Mouse (Mus musculus) embryonic facial prominence, embryonic 12.5 days (tissue): ENCODE measurements around the gene Sh3d21. TPM values are rescaled to one million over a fixed set of nuclear protein-coding genes. Genes with fewer than 3 reads are reported as not detected.
"Not testable (repeated sequence)": the region's sequence is repeated elsewhere in the genome, so short reads cannot be mapped to it uniquely, and the experiment has no call there.

ENCODE experiments used
- ATAC-seq: fragments of 200-750 bp; cut with Nextera tagmentation; 2 replicates; pipeline ENCODE4 v1.8.0; 2017; ENCODE audit not compliant: insufficient number of reproducible peaks, insufficient read depth, low FRiP score, low TSS enrichment
- H3K27ac ChIP-seq: fragments of 300-500 bp; sonication (generic); 2 replicates; pipeline ENCODE4 v1.5.1; 2016; ENCODE audit warnings: mild to moderate bottlenecking
- H3K27me3 ChIP-seq: fragments of 300-500 bp; sonication (generic); 2 replicates; pipeline ENCODE4 v1.6.1; 2016; ENCODE audit warnings: mild to moderate bottlenecking, moderate library complexity
- H3K36me3 ChIP-seq: fragments of 300-500 bp; sonication (generic); 2 replicates; pipeline ENCODE4 v1.6.1; 2016; ENCODE audit warnings: mild to moderate bottlenecking
- H3K4me1 ChIP-seq: fragments of 300-500 bp; sonication (generic); 2 replicates; pipeline ENCODE4 v1.6.1; 2016
- H3K4me2 ChIP-seq: fragments of 300-500 bp; sonication (generic); replicated peaks from 2 replicates; pipeline ENCODE4 v1.6.1; 2016; ENCODE audit warnings: mild to moderate bottlenecking, moderate library complexity
- H3K4me3 ChIP-seq: fragments of 300-500 bp; sonication (generic); 2 replicates; pipeline ENCODE4 v1.5.1; 2016; ENCODE audit warnings: mild to moderate bottlenecking
- H3K9ac ChIP-seq: fragments of 300-500 bp; sonication (generic); 2 replicates; pipeline ENCODE4 v1.6.1; 2016; ENCODE audit warnings: mild to moderate bottlenecking, moderate library complexity
- H3K9me3 ChIP-seq: fragments of 300-500 bp; sonication (generic); 2 replicates; pipeline ENCODE4 v1.6.1; 2016; ENCODE audit warnings: mild to moderate bottlenecking, moderate library complexity
- WGBS: fragments of 180-500 bp; shearing (Covaris S2); methylation state at CpG from one replicate; pipeline ENCODE4 v1.1.7; 2016; 5-methylcytosine and 5-hydroxymethylcytosine counted together
- polyA plus RNA-seq: library from polyadenylated mRNA; unstranded; fragments of >200 nt; fragmentation: Nextera tagmentation; extraction: Ambion mirVana; gene quantifications from 2 replicates; pipeline ENCODE4 v1.2.1, GENCODE M21; 2016

The Sh3d21 gene
- polyA plus RNA-seq, 1 experiment from 2014 or later = 8.4 TPM

DNA sequence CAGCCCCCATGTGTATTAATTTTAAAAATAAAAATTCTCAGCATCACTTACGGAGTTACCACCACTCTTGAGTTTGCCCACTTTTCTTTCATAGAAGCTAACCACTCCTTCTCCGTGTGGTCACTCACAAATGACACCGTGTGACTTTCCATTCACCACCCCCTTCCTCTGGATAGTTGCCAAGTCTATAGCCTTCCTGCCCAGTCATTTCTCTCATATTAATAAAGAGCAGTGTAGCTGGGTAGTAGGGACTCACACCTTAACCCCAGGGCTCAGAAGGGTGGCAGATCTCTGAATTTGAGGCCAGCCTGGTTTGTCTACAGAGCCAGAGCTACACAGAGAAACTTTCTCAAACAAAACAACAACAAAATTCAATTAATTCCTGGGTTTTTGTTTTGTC is 34.2 kb upstream of the Sh3d21 start:
- no peak overlapping the region for H3K9ac ChIP-seq
- WGBS = 89% methylated on average over 3 of the region's 3 CpGs
- H3K4me3 ChIP-seq = no peak overlapping the region
- peaks cover 12% of the 10 kb centered on the region for H3K36me3 ChIP-seq
- ATAC-seq = no peak
- no peak overlapping the region for H3K27ac ChIP-seq
- H3K27me3 ChIP-seq = no peaks in the 10 kb centered on the region
- no peaks in the 10 kb centered on the region for H3K9me3 ChIP-seq
- H3K4me1 ChIP-seq = peaks cover 22% of the 10 kb centered on the region
- no peak overlapping the region for H3K4me2 ChIP-seq

GRCm38 (mm10) chr4:126194916-126195315 is 31.6 kb upstream of the Sh3d21 start:
- WGBS = 96% methylated on average over 4 of the region's 4 CpGs
- Histone ChIP-seq H3K4me1 (peaks cover 9% of the 10 kb centered on the region), H3K4me3 (no peak overlapping the region), H3K27ac (no peak overlapping the region), H3K9me3 (no peaks in the 10 kb centered on the region), H3K9ac (no peak overlapping the region), H3K27me3 (no peaks in the 10 kb centered on the region), H3K4me2 (no peak overlapping the region), H3K36me3 (peaks cover 28% of the 10 kb centered on the region)
- ATAC-seq = no peak

DNA sequence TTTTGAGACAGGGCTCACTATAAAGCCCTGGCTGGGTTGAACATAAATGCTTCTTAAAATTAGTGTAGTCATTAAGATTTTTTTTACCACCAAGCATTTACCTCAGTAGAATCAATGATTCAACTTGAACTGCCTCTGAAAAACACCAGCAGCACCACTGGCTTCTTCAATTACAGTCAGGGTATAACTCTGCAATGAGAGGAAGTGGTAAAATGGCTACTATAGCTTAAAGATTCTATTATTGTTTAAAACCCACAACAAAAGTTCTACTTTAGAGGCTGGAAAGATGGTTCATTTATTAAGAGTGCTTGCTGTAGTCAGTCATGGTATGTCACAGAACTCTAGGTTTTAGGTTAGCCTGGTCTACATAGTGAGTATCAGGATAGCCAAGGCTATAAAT is 30.9 kb upstream of the Sh3d21 start:
- H3K9me3 ChIP-seq = no peaks in the 10 kb centered on the region
- H3K9ac ChIP-seq = no peak overlapping the region
- H3K4me1 ChIP-seq = 0 out of 2 replicates have a peak, but pooled peaks cover 3% of the 10 kb centered on the region
- peaks cover 31% of the 10 kb centered on the region for H3K36me3 ChIP-seq
- no peaks in the 10 kb centered on the region for H3K27me3 ChIP-seq
- no peak overlapping the region for H3K4me3 ChIP-seq
- no peak for ATAC-seq
- no peak overlapping the region for H3K27ac ChIP-seq
- H3K4me2 ChIP-seq = no peak overlapping the region

DNA sequence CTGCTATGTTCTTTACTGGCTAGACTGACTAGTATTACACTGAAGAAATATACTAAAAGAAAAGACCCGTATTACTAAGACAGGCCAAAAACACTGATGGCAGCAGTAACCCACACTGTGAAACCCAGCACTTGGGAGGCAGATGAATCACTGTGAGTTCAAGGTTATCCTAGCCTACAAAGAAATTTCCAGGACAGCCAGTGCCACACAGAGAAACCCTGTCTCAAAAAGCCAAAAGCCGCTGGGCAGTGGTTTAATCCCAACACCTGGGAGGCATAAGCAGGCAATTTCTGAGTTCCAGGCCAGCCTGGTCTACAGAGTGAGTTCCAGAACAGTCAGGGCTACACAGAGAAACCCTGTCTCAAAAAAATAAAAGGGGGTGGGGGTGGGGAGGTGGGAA is 27.3 kb upstream of the Sh3d21 start:
- WGBS = 89% methylated on average over 2 of the region's 2 CpGs
- no peaks in the 10 kb centered on the region for H3K27me3 ChIP-seq

DNA sequence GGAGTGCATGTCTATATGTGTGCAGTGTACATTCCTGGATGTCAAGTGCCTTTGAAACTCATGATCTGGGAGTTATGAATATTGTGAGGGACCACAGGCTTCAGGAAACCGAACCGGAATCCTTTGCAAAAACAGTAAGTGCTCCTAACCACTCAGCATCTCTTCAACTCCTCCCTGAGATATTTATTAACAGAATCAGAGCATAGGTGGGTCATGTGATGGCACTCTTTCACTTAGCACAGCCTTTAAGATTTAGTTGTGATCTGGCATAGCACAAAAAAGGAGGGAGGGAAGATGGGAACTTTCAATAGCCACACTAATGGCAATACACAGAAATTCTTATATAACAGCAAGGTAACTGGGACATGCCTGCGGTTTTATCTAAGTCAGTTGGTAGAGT is 23.8 kb upstream of the Sh3d21 start:
- no peak overlapping the region for H3K4me2 ChIP-seq
- H3K27me3 ChIP-seq = no peaks in the 10 kb centered on the region
- no peaks in the 10 kb centered on the region for H3K4me1 ChIP-seq
- H3K4me3 ChIP-seq = no peak overlapping the region
- peaks cover 37% of the 10 kb centered on the region for H3K36me3 ChIP-seq
- ATAC-seq = no peak
- H3K27ac ChIP-seq = no peak overlapping the region
- no peak overlapping the region for H3K9ac ChIP-seq
- WGBS = 92% methylated on average over 3 of the region's 3 CpGs
- no peaks in the 10 kb centered on the region for H3K9me3 ChIP-seq

More for the DNA sequence above, 27.3 kb upstream of the Sh3d21 start:
- no peak overlapping the region for H3K27ac ChIP-seq
- H3K9ac ChIP-seq = no peak overlapping the region
- H3K4me3 ChIP-seq = no peak overlapping the region
- H3K36me3 ChIP-seq = peaks cover 38% of the 10 kb centered on the region
- no peak overlapping the region for H3K4me2 ChIP-seq
- H3K4me1 ChIP-seq = no peaks in the 10 kb centered on the region
- H3K9me3 ChIP-seq = no peaks in the 10 kb centered on the region
- no peak for ATAC-seq

- no peak overlapping the region for H3K9ac ChIP-seq
- peaks cover 47% of the 10 kb centered on the region for H3K36me3 ChIP-seq
- WGBS = 86% methylated on average over 5 of the region's 5 CpGs
- H3K4me3 ChIP-seq = no peak overlapping the region
- no peak for ATAC-seq
- H3K27me3 ChIP-seq = no peaks in the 10 kb centered on the region
- H3K4me2 ChIP-seq = no peak overlapping the region
- no peak overlapping the region for H3K27ac ChIP-seq
- peaks cover 4% of the 10 kb centered on the region; the same call in 1 of the 2 replicates for H3K4me1 ChIP-seq
- no peaks in the 10 kb centered on the region for H3K9me3 ChIP-seq
Measured at GRCm38 (mm10) chr4:126183034-126183433, 19.7 kb upstream of the Sh3d21 start.

GRCm38 (mm10) chr4:126181170-126181957 is 18.1 kb upstream of the Sh3d21 start:
- ATAC-seq = no peak
- Histone ChIP-seq H3K4me1 (peaks cover 4% of the 10 kb centered on the region; the same call in 1 of the 2 replicates), H3K27ac (no peak overlapping the region), H3K4me3 (no peak overlapping the region), H3K27me3 (no peaks in the 10 kb centered on the region), H3K9me3 (no peaks in the 10 kb centered on the region), H3K4me2 (no peak overlapping the region), H3K36me3 (peaks cover 56% of the 10 kb centered on the region), H3K9ac (no peak overlapping the region)
- 61% methylated on average over 7 of the region's 7 CpGs for WGBS

DNA sequence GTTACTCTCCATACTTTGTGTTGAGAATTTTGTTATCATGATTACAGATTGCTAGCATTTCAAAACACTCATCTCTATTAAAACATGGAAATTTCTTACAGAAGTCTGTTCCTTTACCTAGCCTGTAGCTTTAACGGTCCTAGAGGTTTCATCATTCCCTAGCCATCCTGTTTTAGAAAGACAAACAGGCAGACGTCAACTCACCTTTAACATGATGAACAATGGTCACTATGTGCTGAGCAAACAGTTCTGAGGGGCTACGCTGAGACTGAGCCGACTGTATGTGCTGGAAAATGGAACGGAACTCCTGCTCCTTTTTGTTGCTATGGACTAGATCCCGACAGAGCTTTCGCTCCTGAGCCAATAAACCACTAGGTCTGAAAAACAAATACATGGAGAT is 12.7 kb upstream of the Sh3d21 start:
- H3K4me2 ChIP-seq, H3K4me1 ChIP-seq, H3K27ac ChIP-seq, ATAC-seq, H3K9ac ChIP-seq, H3K27me3 ChIP-seq, H3K4me3 ChIP-seq, H3K9me3 ChIP-seq: not testable (repeated sequence)
- peaks cover 87% of the 10 kb centered on the region for H3K36me3 ChIP-seq
- WGBS = 90% methylated on average over 7 of the region's 7 CpGs

DNA sequence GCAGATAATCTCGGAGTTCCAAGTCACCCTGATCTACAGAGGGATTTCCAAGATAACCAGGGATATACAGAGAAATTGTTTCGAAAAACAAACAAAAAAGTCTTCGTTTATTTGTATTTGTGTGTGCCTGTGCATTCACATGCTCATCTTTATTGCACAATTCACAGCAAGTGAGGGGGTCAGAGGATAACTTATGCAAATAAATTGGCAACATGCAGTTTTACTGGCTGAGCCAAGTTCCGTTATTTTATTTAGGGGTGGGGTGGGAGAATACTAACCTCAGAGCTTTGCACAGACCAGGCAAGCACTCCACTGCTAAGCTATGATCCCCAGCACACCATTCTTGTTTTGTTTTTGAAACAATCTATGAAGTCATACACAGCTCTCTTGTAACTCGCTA is 10.5 kb upstream of the Sh3d21 start:
- no peaks in the 10 kb centered on the region for H3K27me3 ChIP-seq
- H3K36me3 ChIP-seq = peaks cover 90% of the 10 kb centered on the region
- no peak overlapping the region for H3K4me2 ChIP-seq
- no peak for ATAC-seq
- H3K4me1 ChIP-seq = no peaks in the 10 kb centered on the region
- H3K9ac ChIP-seq = no peak overlapping the region
- 94% methylated on average over 5 of the region's 5 CpGs for WGBS
- no peaks in the 10 kb centered on the region for H3K9me3 ChIP-seq
- H3K4me3 ChIP-seq = no peak overlapping the region
- H3K27ac ChIP-seq = no peak overlapping the region

DNA sequence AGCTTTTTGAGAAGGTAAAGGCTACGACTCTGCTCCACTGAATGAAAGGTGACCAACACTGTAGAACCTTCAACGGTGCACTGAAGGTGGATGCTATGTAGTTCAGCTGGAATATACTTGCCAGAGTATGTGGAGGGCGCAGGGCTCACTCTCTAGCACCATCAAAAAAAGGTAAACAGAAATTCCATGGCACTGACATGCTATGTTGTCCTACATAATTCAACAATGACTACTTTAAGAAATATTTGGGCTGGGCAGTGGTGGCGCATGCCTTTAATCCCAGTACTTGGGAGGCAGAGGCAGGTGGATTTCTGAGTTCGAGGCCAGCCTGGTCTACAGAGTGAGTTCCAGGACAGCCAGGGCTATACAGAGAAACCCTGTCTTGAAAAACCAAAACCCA is 7.4 kb upstream of the Sh3d21 start:
- not testable (repeated sequence) for H3K27ac ChIP-seq, H3K4me1 ChIP-seq, H3K4me2 ChIP-seq, H3K9me3 ChIP-seq, ATAC-seq, H3K4me3 ChIP-seq, H3K9ac ChIP-seq, H3K27me3 ChIP-seq
- 98% methylated on average over 5 of the region's 5 CpGs for WGBS
- peaks cover 94% of the 10 kb centered on the region for H3K36me3 ChIP-seq

GRCm38 (mm10) chr4:126168851-126169250 is 5.6 kb upstream of the Sh3d21 start:
- Histone ChIP-seq H3K36me3 (peaks cover 79% of the 10 kb centered on the region), H3K4me3 (no peak overlapping the region), H3K9ac (no peak overlapping the region), H3K27me3 (no peaks in the 10 kb centered on the region), H3K4me2 (no peak overlapping the region), H3K27ac (no peak overlapping the region), H3K4me1 (no peaks in the 10 kb centered on the region), H3K9me3 (no peaks in the 10 kb centered on the region)
- WGBS = 92% methylated on average over 6 of the region's 6 CpGs
- no peak for ATAC-seq

DNA sequence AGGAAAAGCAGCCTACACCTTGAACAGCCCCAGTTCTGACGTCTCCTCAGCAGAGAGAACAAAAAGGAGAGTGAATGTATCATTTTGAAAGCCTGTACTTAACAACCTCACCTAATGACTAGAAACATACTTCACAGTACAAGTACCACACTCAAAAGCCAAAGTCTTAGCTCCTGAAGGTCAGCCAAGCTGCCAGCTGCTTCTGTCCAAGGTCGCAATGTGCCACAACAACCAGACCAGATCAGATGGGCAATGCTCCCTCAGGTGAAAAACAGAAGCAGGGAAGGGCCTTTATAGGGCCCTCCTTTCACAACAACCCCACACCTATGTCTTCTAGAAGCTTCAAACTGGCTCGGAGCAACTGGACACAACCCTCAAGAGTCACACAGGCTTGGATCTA is 2.8 kb upstream of the Sh3d21 start:
- no peak overlapping the region for H3K9ac ChIP-seq
- no peak for ATAC-seq
- H3K36me3 ChIP-seq = peaks cover 53% of the 10 kb centered on the region
- no peak overlapping the region for H3K27ac ChIP-seq
- no peak overlapping the region for H3K4me2 ChIP-seq
- no peaks in the 10 kb centered on the region for H3K9me3 ChIP-seq
- H3K4me3 ChIP-seq = no peak overlapping the region
- 80% methylated on average over 3 of the region's 3 CpGs for WGBS
- H3K4me1 ChIP-seq = peaks cover 9% of the 10 kb centered on the region
- no peaks in the 10 kb centered on the region for H3K27me3 ChIP-seq
